ENCODE assay signal across 8 mouse cellular contexts in genomic region chr2:28532938-28533771, GRCm38 (mm10). TPM values are rescaled to one million over a fixed set of nuclear protein-coding genes. Genes with fewer than 3 reads are reported as not detected.
DNase-seq lines count a peak whose midpoint lies in the region; ATAC-seq and TF ChIP-seq lines count a peak whose summit lies in the region.

No protein-coding gene starts in this region.

- peak; percentile 46 for TF ChIP-seq CTCF in left cerebral cortex, adult 2 months (IDR thresholded peaks at IDR 0.05)

- H3K4me2 ChIP-seq in hindbrain, embryonic 16.5 days (ENCODE audit: low read length), result peak overlapping the region; percentile 77

- peak overlapping the region; percentile 79 for H3K27ac ChIP-seq in hindbrain, embryonic 16.5 days (ENCODE audit: low read depth, low read length)
- H3K27ac ChIP-seq in left cerebral cortex, adult 2 months, result peak overlapping the region; percentile 95

- intact Hi-C loops in left cerebral cortex, adult 2 months (cut with DNase I), result loop anchor here (1.0 kb wide), 1 partner anchor 10 kb away; no protein-coding TSS in a partner anchor

- WGBS in hindbrain, embryonic 16.5 days, result 3% methylated on average over 34 of the region's 49 CpGs

- peak overlapping the region; percentile 56 for H3K4me3 ChIP-seq in hindbrain, embryonic 16.5 days (ENCODE audit: low read length)
- H3K4me3 ChIP-seq in left cerebral cortex, adult 2 months, result peak overlapping the region; percentile 85

- H3K27me3 ChIP-seq in hindbrain, embryonic 16.5 days (replicated peaks; ENCODE audit: control insufficient read depth, insufficient read depth, low read length), result no peaks in the 10 kb centered on the region

- ATAC-seq in hindbrain, embryonic 16.5 days, result peak; percentile 91
- ATAC-seq in megakaryocyte, adult 5-6 weeks (ENCODE audit: poor library complexity, severe bottlenecking), result peak; percentile 98

- no peaks in the 10 kb centered on the region for H3K9me3 ChIP-seq in hindbrain, embryonic 16.5 days (ENCODE audit: control insufficient read depth, low read length)

- no peaks in the 10 kb centered on the region for H3K36me3 ChIP-seq in hindbrain, embryonic 16.5 days (ENCODE audit: control insufficient read depth, insufficient read depth, low read length)

- peak overlapping the region; percentile 76 for H3K9ac ChIP-seq in hindbrain, embryonic 16.5 days (ENCODE audit: low read depth, low read length)

- DNase-seq in WW6 (ENCODE audit: low read depth, low spot score), result peak; percentile 67
- peak; percentile 78 to 85 for DNase-seq in cerebellum, postnatal 36 days
- DNase-seq in gastrocnemius, adult 18-20 months (ENCODE audit: low spot score), result peak; percentile 91
- peak; percentile 86 for DNase-seq in left cerebral cortex, adult 2 months (ENCODE audit: extremely low spot score in 1 of 2, low spot score in 2 of 2)
- DNase-seq in right cerebral cortex, postnatal 14 days, result peak; percentile 79
- peak; percentile 87 to 92 for DNase-seq in urinary bladder, postnatal 36 days (ENCODE audit: low spot score in 2 of 2)

- peaks cover 79% of the 10 kb centered on the region for H3K4me1 ChIP-seq in hindbrain, embryonic 16.5 days (ENCODE audit: control insufficient read depth, insufficient read depth, low read depth, low read length)

RNA-seq across cellular contexts. Expression of gene Ralgds, which starts 20.2 kb away (rescaled TPM):
- 1 to 10 TPM; 6.1 to 8.9 TPM for total RNA-seq in gastrocnemius, adult 18-20 months (2021)
- 75.0 and 84.9 TPM in 2 replicates for polyA plus RNA-seq in hindbrain, embryonic 16.5 days (2015; fragmentation: Nextera tagmentation; extraction: Ambion mirVana)
- total RNA-seq in left cerebral cortex, adult 2 months (2021), result 10 to 100 TPM; 81.1 to 92.6 TPM
- 1.4 and 2.3 TPM in 2 replicates for total RNA-seq in megakaryocyte, adult 5-6 weeks (2015)
- 1.8 and 2.1 TPM in 2 replicates for total RNA-seq in megakaryocyte, adult 5-6 weeks (2017)

RNA-seq across cellular contexts. Expression of gene Gm10134, which starts 27.3 kb away (rescaled TPM):
- under 1 TPM in 1 of 2 experiments, not detected in 1; 0.74 TPM for total RNA-seq in gastrocnemius, adult 18-20 months (2021)
- 2.5 and 2.6 TPM in 2 replicates for polyA plus RNA-seq in hindbrain, embryonic 16.5 days (2015; fragmentation: Nextera tagmentation; extraction: Ambion mirVana)
- 1 to 10 TPM in 1 of 2 experiments, not detected in 1; 1.9 TPM for total RNA-seq in left cerebral cortex, adult 2 months (2021)
- not detected in 2 replicates for total RNA-seq in megakaryocyte, adult 5-6 weeks (2015)
- not detected in 2 replicates for total RNA-seq in megakaryocyte, adult 5-6 weeks (2017)

RNA-seq across cellular contexts. Expression of gene Cel, which starts 30.0 kb away (rescaled TPM):
- under 1 TPM in 1 of 2 experiments, not detected in 1; 0.16 TPM for total RNA-seq in gastrocnemius, adult 18-20 months (2021)
- polyA plus RNA-seq in hindbrain, embryonic 16.5 days (2015; fragmentation: Nextera tagmentation; extraction: Ambion mirVana), result not detected in 2 replicates
- not detected for total RNA-seq in left cerebral cortex, adult 2 months (2021)
- total RNA-seq in megakaryocyte, adult 5-6 weeks (2015), result not detected in 2 replicates
- not detected in 2 replicates for total RNA-seq in megakaryocyte, adult 5-6 weeks (2017)

RNA-seq across cellular contexts. Expression of gene Gbgt1, which starts 36.5 kb away (rescaled TPM):
- under 1 TPM; 0.81 to 0.89 TPM for total RNA-seq in gastrocnemius, adult 18-20 months (2021)
- polyA plus RNA-seq in hindbrain, embryonic 16.5 days (2015; fragmentation: Nextera tagmentation; extraction: Ambion mirVana), result 1.7 and 2.0 TPM in 2 replicates
- 1 to 10 TPM; 1.8 to 2.9 TPM for total RNA-seq in left cerebral cortex, adult 2 months (2021)
- total RNA-seq in megakaryocyte, adult 5-6 weeks (2015), result not detected in 2 replicates
- 0.48 TPM in 1 of 2 replicates, not detected in the other for total RNA-seq in megakaryocyte, adult 5-6 weeks (2017)

RNA-seq across cellular contexts. Expression of gene Gtf3c5, which starts 50.4 kb away (rescaled TPM):
- total RNA-seq in gastrocnemius, adult 18-20 months (2021), result 1 to 10 TPM; 7.2 to 8.9 TPM
- polyA plus RNA-seq in hindbrain, embryonic 16.5 days (2015; fragmentation: Nextera tagmentation; extraction: Ambion mirVana), result 39.5 and 44.1 TPM in 2 replicates
- 10 to 100 TPM; 18.3 TPM for total RNA-seq in left cerebral cortex, adult 2 months (2021)
- 12.2 and 15.2 TPM in 2 replicates for total RNA-seq in megakaryocyte, adult 5-6 weeks (2015)
- 10.3 and 13.7 TPM in 2 replicates for total RNA-seq in megakaryocyte, adult 5-6 weeks (2017)

Comparison
In these comparisons a context has a peak if more than half of its experiments do, and no peak if none do; other contexts are left out.
1. Peak in every context shown above with its lines: DNase-seq, ATAC-seq, H3K4me3 ChIP-seq and H3K27ac ChIP-seq.
2. RNA of gene Ralgds, which starts 20.2 kb away (total RNA-seq): 81.1 to 92.6 TPM in left cerebral cortex, adult 2 months; 6.1 to 8.9 TPM in gastrocnemius, adult 18-20 months and 1.4 to 2.3 TPM in megakaryocyte, adult 5-6 weeks; every median in the first group is over 4 times any median in the second.